Mouse (Mus musculus) heart, adult 2 months (tissue): ENCODE data around the gene Slc34a2. TPM values are rescaled to one million over a fixed set of nuclear protein-coding genes. Genes with fewer than 3 reads are reported as not detected.

Source experiments
- DNase-seq, 2 experiments: peaks; one replicate each; pipeline ENCODE4 v3.0.0; 2021
- H3K27ac ChIP-seq: fragments of 200-600 bp; 2 replicates; pipeline ENCODE4 v1.8.1; 2022
- H3K27me3 ChIP-seq: fragments of 200-500 bp; 2 replicates; pipeline ENCODE4 v1.6.1; 2012; ENCODE audit warnings: mild to moderate bottlenecking, low read length, inconsistent platforms, mixed read lengths; ENCODE audit not compliant: control insufficient read depth, insufficient read depth
- H3K36me3 ChIP-seq: fragments of 200-500 bp; 2 replicates; pipeline ENCODE4 v1.6.1; 2012; ENCODE audit warnings: low read length, inconsistent platforms; ENCODE audit not compliant: control insufficient read depth, insufficient read depth
- H3K4me1 ChIP-seq: fragments of 200-500 bp; 2 replicates; pipeline ENCODE4 v1.6.1; 2011; ENCODE audit warnings: low read length; ENCODE audit not compliant: control insufficient read depth, insufficient read depth
- H3K4me3 ChIP-seq: fragments of 200-600 bp; 2 replicates; pipeline ENCODE4 v1.8.1; 2022
- H3K79me2 ChIP-seq: fragments of 200-500 bp; replicated peaks from 2 replicates; pipeline ENCODE4 v1.6.1; 2012; ENCODE audit warnings: mild to moderate bottlenecking, inconsistent platforms, low read length, moderate library complexity, mixed read lengths; ENCODE audit not compliant: control insufficient read depth, insufficient read depth
- H3K9ac ChIP-seq: fragments of 200-500 bp; 2 replicates; pipeline ENCODE4 v1.6.1; 2012; ENCODE audit warnings: low read depth, mild to moderate bottlenecking, control low read depth, inconsistent platforms, low read length, mixed read lengths
- CTCF ChIP-seq: fragments of 200-600 bp; IDR thresholded peaks from 2 replicates; pipeline ENCODE4 v1.8.1; 2022; ENCODE audit warnings: antibody characterized with exemption, mild to moderate bottlenecking, moderate library complexity
- EP300 ChIP-seq: fragments of 200-500 bp; IDR thresholded peaks from 2 replicates; pipeline ENCODE4 v1.6.1; 2011; ENCODE audit warnings: low read depth, low read length, control low read depth; ENCODE audit not compliant: insufficient read depth
- POLR2A ChIP-seq: fragments of 200-500 bp; IDR thresholded peaks from 2 replicates; pipeline ENCODE4 v1.6.1; 2011; ENCODE audit warnings: mild to moderate bottlenecking, low read depth, low read length, control low read depth; ENCODE audit not compliant: insufficient read depth
- WGBS: fragments of 180-500 bp; shearing (Covaris S2); methylation state at CpG from one replicate; pipeline ENCODE4 v1.1.7; 2018; 5-methylcytosine and 5-hydroxymethylcytosine counted together
- intact Hi-C: fragments of 180-260 bp; cut with DNase I; formaldehyde crosslinking; loops from one replicate; pipeline ENCODE4 v1.15.1; 2025
- long read RNA-seq: library from polyadenylated mRNA; stranded (forward); transcript quantifications from one replicate; pipeline ENCODE4 v2.0.0, GENCODE M21; 2021
- polyA plus RNA-seq: library from polyadenylated mRNA; depleted of rRNA; stranded (reverse); fragments of >200 nt; gene quantifications from 2 replicates; pipeline ENCODE4 v1.2.3, GENCODE M21; 2012; rRNA removed
- total RNA-seq, 2 experiments: library from RNA; stranded (reverse); gene quantifications; 2 replicates each; pipeline ENCODE4 v1.2.3; 2021

The Slc34a2 gene
- not detected for total RNA-seq
- polyA plus RNA-seq, result 1.7 TPM in 1 of 2 replicates, not detected in the other
- long read RNA-seq, result 0 reads

DNA sequence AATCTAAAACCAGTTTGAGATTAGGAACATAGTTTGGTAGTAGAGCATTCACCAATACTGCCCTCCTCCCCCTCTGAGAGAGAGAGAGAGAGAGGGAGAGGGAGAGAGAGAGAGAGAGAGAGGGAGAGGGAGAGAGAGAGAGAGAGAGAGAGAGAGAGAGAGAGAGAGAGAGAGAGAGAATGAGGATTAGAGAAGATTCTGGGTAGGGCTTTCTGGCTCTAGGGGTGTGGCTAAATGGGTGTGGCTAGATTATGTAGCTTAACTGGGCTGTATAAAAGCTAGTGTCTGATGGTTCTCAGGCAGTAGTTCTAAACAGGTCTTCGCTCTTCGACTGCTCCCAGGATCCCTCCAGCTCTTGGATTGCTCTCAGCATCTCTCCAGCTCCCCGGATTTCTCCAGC is at the start of gene Slc34a2:
TSS of gene Slc34a2 (plus strand) at position 301 of the 400 bp plus-strand sequence.
- Histone ChIP-seq H3K9ac (no peak within 1 kb of the TSS), H3K27ac (no peak within 1 kb of the TSS), H3K36me3 (no peaks in the 10 kb centered on the region), H3K4me1 (no peaks in the 10 kb centered on the region), H3K79me2 (no peaks in the 10 kb centered on the region), H3K27me3 (no peaks in the 10 kb centered on the region), H3K4me3 (no peak within 1 kb of the TSS)
- intact Hi-C loops, result no loop called here
- DNase-seq, result no peak
- TF ChIP-seq POLR2A (no peak), EP300 (no peak)
- 89% methylated on average over 3 of the region's 3 CpGs for WGBS

DNA sequence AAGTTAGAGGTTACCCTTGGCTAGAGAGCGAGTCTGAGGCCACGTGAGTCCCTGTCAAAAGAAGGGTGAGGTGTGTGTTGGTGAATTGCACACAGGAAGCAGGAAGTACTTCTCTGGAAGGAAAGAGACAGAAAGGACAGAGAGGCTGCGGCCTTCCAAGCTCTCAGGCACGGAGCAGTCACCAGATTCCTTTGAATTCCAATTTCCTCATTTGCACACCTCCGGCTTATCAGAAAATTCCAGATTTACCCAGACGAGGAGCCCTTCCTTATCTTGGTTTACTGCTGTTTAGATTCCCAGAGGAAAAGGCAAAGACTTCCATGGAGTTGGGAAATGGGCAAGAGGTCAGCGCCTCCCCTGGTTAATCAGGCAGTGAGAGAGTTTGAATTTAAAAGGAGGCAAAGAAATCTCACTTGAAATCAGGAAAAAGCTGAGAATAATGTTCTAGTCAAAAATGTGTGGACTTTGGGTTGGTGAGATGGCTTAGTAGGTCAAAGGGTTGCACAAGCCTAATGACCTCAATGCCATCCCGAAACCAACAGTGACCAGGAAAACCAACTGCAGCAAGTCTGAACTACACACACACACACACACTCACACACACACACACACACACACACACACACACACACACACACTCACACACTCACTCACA is 47.1 kb upstream of the Slc34a2 start:
- Histone ChIP-seq H3K9ac (no peak overlapping the region), H3K4me1 (no peaks in the 10 kb centered on the region; the same call in 1 of the 2 replicates), H3K36me3 (no peaks in the 10 kb centered on the region), H3K4me3 (no peak overlapping the region), H3K79me2 (no peaks in the 10 kb centered on the region), H3K27me3 (no peaks in the 10 kb centered on the region), H3K27ac (no peak overlapping the region)
- intact Hi-C loops, result no loop called here
- DNase-seq, result no peak
- TF ChIP-seq CTCF (no peak), POLR2A (no peak), EP300 (no peak)
- WGBS, result 55% methylated on average over 8 of the region's 8 CpGs

DNA sequence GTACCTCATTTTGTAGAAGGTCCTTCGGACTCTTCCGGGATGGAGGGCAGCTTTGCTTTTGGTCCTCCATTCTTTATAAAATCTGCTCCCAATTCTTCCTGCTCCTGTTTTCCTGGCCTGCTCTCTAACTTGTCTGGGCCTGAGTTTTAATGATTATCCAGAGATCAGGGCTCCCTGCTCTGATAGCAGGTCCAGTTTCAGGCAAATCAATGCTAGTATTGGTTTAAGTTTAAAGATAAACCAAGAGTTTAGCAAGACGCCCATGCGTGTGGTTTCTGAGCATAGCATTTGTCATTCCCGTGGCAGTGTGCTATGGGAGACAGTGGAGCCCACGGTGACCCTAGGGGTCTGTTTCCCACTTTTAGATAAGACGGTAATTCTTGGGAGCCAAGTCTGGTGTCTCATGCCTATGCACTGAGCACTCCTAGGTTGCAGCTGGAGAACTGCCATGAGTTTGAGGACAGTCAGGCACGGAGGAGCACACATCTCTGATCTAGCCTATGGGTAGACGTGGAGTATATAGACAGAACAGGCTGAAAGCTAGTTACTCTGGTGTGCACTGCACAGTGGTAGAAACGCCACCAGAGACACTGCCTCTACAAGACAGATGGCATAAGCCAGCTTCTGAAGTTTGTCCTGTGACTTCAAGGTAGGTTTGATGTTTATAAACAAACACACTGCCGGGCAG is 45.5 kb upstream of the Slc34a2 start:
- no peaks in the 10 kb centered on the region; the same call in 1 of the 2 replicates for H3K4me1 ChIP-seq
- H3K36me3 ChIP-seq, result no peaks in the 10 kb centered on the region
- no peaks in the 10 kb centered on the region for H3K27me3 ChIP-seq
- DNase-seq, result no peak
- no peaks in the 10 kb centered on the region for H3K79me2 ChIP-seq
- H3K27ac ChIP-seq, result no peak overlapping the region
- TF ChIP-seq CTCF, result no peak
- no peak for TF ChIP-seq EP300
- TF ChIP-seq POLR2A, result no peak
- no peak overlapping the region for H3K9ac ChIP-seq
- intact Hi-C loops, result no loop called here
- H3K4me3 ChIP-seq, result no peak overlapping the region
- 77% methylated on average over 11 of the region's 11 CpGs for WGBS

DNA sequence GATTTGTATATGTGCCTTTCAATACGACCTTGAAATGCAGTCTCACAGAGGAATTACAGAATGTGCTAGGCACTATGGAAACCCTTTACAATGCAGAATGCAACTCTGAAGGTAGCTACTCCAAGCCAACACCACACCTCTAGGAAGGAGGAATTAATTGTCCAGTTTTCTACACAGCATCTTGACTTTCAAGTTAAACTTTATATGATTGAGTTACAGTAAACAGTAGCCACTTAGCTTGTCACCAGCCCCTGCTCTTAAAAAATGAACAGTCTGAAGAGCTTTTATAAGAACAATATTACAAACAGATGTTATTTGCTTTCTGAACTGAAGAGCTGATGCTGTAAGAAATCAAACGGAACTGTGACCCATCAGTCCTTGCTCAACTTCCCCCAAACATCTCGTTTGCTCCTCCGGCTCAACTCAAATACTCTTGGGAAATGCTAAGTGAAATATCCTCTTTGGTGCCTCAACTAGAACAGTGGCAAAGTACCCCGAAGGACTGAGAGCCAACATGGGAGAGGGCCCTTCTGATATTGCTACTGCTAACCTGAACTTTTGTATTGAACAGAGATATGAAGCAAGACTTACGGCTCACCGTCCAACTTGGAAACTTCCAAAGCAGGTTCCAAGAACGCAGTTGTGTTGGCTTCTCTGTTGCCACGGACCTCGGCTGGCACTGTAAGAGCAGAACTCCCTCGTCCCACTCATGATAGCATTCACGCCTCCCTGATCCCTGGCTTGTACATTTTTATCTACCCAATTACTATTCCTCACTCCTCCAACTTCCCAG is 44.2 kb upstream of the Slc34a2 start:
- TF ChIP-seq POLR2A (no peak), CTCF (no peak), EP300 (no peak)
- 76% methylated on average over 12 of the region's 12 CpGs for WGBS
- Histone ChIP-seq H3K4me3 (no peak overlapping the region), H3K27ac (no peak overlapping the region), H3K4me1 (no peaks in the 10 kb centered on the region; the same call in 1 of the 2 replicates), H3K9ac (no peak overlapping the region), H3K27me3 (no peaks in the 10 kb centered on the region), H3K79me2 (no peaks in the 10 kb centered on the region), H3K36me3 (no peaks in the 10 kb centered on the region)
- peak in 1 of 2 experiments; percentile 13 for DNase-seq
- intact Hi-C loops, result no loop called here

DNA sequence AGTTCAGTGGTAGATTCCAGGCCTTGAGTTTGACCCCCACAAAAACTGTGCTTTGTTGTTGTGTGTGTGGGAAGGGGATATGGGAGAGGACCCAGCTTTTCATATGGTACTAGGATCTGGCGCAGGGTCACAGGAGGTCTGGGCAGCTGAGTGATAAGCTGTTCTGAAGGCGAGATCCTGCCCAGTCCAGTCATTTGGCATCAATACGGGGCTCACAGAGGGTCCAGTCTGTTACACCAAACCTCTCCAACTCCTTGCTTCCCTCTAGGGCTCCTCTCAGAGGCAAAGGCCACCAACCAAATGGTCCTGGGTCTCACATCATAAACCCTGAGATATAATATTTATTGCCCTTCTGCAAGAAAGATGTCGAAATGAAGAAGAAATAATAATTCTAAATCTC is 42.4 kb upstream of the Slc34a2 start:
- DNase-seq, result no peak
- Histone ChIP-seq H3K27me3 (no peaks in the 10 kb centered on the region), H3K27ac (no peak overlapping the region), H3K79me2 (no peaks in the 10 kb centered on the region), H3K36me3 (no peaks in the 10 kb centered on the region), H3K4me3 (no peak overlapping the region), H3K9ac (no peak overlapping the region), H3K4me1 (no peaks in the 10 kb centered on the region; the same call in 1 of the 2 replicates)
- intact Hi-C loops, result no loop called here
- WGBS, result 85% methylated on average over 4 of the region's 4 CpGs
- TF ChIP-seq CTCF (no peak), POLR2A (no peak), EP300 (no peak)

DNA sequence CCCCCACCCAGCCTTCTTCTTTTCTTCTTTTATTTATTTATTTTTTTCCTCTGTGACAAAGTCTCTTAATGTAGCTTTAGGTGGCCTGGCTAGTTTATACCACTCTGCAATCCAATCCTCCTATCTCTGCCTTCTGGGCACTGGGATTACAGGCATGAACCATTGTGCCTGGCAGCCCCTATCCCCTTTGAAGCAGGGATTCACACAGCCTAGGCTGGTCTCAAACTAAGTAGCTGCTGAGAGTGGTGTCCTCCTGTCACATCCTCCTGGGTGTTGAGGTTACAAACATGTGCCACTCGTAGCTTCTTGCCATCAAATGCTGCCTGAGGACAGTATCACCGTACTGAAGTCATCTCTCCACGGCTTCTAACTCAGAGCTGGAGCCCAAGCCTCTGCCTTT is 41.7 kb upstream of the Slc34a2 start:
- DNase-seq, result no peak
- TF ChIP-seq CTCF (no peak), EP300 (no peak), POLR2A (no peak)

More for the DNA sequence above, 41.7 kb upstream of the Slc34a2 start:
- 78% methylated on average over 3 of the region's 3 CpGs for WGBS
- Histone ChIP-seq H3K4me1 (no peaks in the 10 kb centered on the region), H3K27ac (no peak overlapping the region), H3K4me3 (no peak overlapping the region), H3K79me2 (no peaks in the 10 kb centered on the region), H3K9ac (no peak overlapping the region), H3K27me3 (no peaks in the 10 kb centered on the region), H3K36me3 (no peaks in the 10 kb centered on the region)
- intact Hi-C loops, result no loop called here
